Mouse (Mus musculus): ENCODE measurements around the gene Gm28102.
"Not testable (repeated sequence)": the region's sequence is repeated elsewhere in the genome, so short reads cannot be mapped to it uniquely, and the experiment has no call there.

Gene Gm28102

GRCm38 (mm10) chrY:88053015-88053414 is at the start of gene Gm28102:
Gene Gm28102 (plus strand): TSS chrY:88053315.
- DNase-seq (ENCODE audit: low read depth), result not testable (repeated sequence)

Data from naive thymus-derived CD4-positive, alpha-beta T cell, adult 2 months (primary cell).